In genomic region chr2:42331964-42332363, GRCm38 (mm10) we compare ENCODE assay signal across 21 mouse cellular contexts.
"Had no signal": no experiment of that assay in that cellular context is flagged by ENCODE, and none has a peak within 500 bp of the region (broad histone marks: within the 10 kb centered on the region; RNA-seq: fewer than 3 reads in every experiment).

No protein-coding gene starts in this region.

- DNase-seq: heart, postnatal 10 days; heart, postnatal 14 days; heart, postnatal 36 days; heart, postnatal 4 days; kidney, adult 18-20 months; kidney, adult 2 months; kidney, adult 8-10 months; kidney, adult 9 months; kidney, postnatal 10 days; kidney, postnatal 14 days; kidney, postnatal 25 days; kidney, postnatal 36 days; kidney, postnatal 4 days; layer of hippocampus, adult 9-11 months; layer of hippocampus, postnatal 36 days had no signal

- ATAC-seq: hindbrain, embryonic 16.5 days; hindbrain, postnatal 0 days; inflammation-experienced regulatory T-cells, adult 6 months; intestine, embryonic 15.5 days; intestine, embryonic 16.5 days; intestine, postnatal 0 days had no signal
